Mouse (Mus musculus) heart, adult 2 months (tissue): Measurements from ENCODE around the gene Trpc1. TPM values are rescaled to one million over a fixed set of nuclear protein-coding genes. Genes with fewer than 3 reads are reported as not detected.

Experiments used
- DNase-seq, 2 experiments: peaks; one replicate each; pipeline ENCODE4 v3.0.0; 2021
- H3K27ac ChIP-seq: fragments of 200-600 bp; 2 replicates; pipeline ENCODE4 v1.8.1; 2022
- H3K27me3 ChIP-seq: fragments of 200-500 bp; 2 replicates; pipeline ENCODE4 v1.6.1; 2012; ENCODE audit warnings: mild to moderate bottlenecking, low read length, inconsistent platforms, mixed read lengths; ENCODE audit not compliant: control insufficient read depth, insufficient read depth
- H3K36me3 ChIP-seq: fragments of 200-500 bp; 2 replicates; pipeline ENCODE4 v1.6.1; 2012; ENCODE audit warnings: low read length, inconsistent platforms; ENCODE audit not compliant: control insufficient read depth, insufficient read depth
- H3K4me1 ChIP-seq: fragments of 200-500 bp; 2 replicates; pipeline ENCODE4 v1.6.1; 2011; ENCODE audit warnings: low read length; ENCODE audit not compliant: control insufficient read depth, insufficient read depth
- H3K4me3 ChIP-seq: fragments of 200-600 bp; 2 replicates; pipeline ENCODE4 v1.8.1; 2022
- H3K79me2 ChIP-seq: fragments of 200-500 bp; replicated peaks from 2 replicates; pipeline ENCODE4 v1.6.1; 2012; ENCODE audit warnings: mild to moderate bottlenecking, inconsistent platforms, low read length, moderate library complexity, mixed read lengths; ENCODE audit not compliant: control insufficient read depth, insufficient read depth
- H3K9ac ChIP-seq: fragments of 200-500 bp; 2 replicates; pipeline ENCODE4 v1.6.1; 2012; ENCODE audit warnings: low read depth, mild to moderate bottlenecking, control low read depth, inconsistent platforms, low read length, mixed read lengths
- CTCF ChIP-seq: fragments of 200-600 bp; IDR thresholded peaks from 2 replicates; pipeline ENCODE4 v1.8.1; 2022; ENCODE audit warnings: antibody characterized with exemption, mild to moderate bottlenecking, moderate library complexity
- EP300 ChIP-seq: fragments of 200-500 bp; IDR thresholded peaks from 2 replicates; pipeline ENCODE4 v1.6.1; 2011; ENCODE audit warnings: low read depth, low read length, control low read depth; ENCODE audit not compliant: insufficient read depth
- POLR2A ChIP-seq: fragments of 200-500 bp; IDR thresholded peaks from 2 replicates; pipeline ENCODE4 v1.6.1; 2011; ENCODE audit warnings: mild to moderate bottlenecking, low read depth, low read length, control low read depth; ENCODE audit not compliant: insufficient read depth
- WGBS: fragments of 180-500 bp; shearing (Covaris S2); methylation state at CpG from one replicate; pipeline ENCODE4 v1.1.7; 2018; 5-methylcytosine and 5-hydroxymethylcytosine counted together
- intact Hi-C: fragments of 180-260 bp; cut with DNase I; formaldehyde crosslinking; loops from one replicate; pipeline ENCODE4 v1.15.1; 2025
- long read RNA-seq: library from polyadenylated mRNA; stranded (forward); transcript quantifications from one replicate; pipeline ENCODE4 v2.0.0, GENCODE M21; 2021
- polyA plus RNA-seq: library from polyadenylated mRNA; depleted of rRNA; stranded (reverse); fragments of >200 nt; gene quantifications from 2 replicates; pipeline ENCODE4 v1.2.3, GENCODE M21; 2012; rRNA removed
- total RNA-seq, 2 experiments: library from RNA; stranded (reverse); gene quantifications; 2 replicates each; pipeline ENCODE4 v1.2.3; 2021

The Trpc1 gene
- 1 to 10 TPM; 6.8 to 7.0 TPM for total RNA-seq
- polyA plus RNA-seq, result 2.8 and 5.4 TPM in 2 replicates
- long read RNA-seq, partial matches to known transcripts, result 4 of 6 reads
- long read RNA-seq, other reads (novel, unspliced or antisense), result 1 of 6 reads

GRCm38 (mm10) chr9:95750037-95750511, at the start of gene Trpc1:
Gene Trpc1 (minus strand): TSS chr9:95750375.
- 1% methylated on average over 55 of the region's 56 CpGs for whole genome bisulfite sequencing
- intact Hi-C loops, result loop anchor here (5.0 kb wide), 2 partner anchors 107 to 202 kb away; partner anchors contain the start of genes Atr and Xrn1
- peak within 1 kb of the TSS; percentile 87 for H3K27ac ChIP-seq

GRCm38 (mm10) chr9:95796323-95796722, 46.1 kb upstream of the Trpc1 start:
- Histone ChIP-seq H3K4me1 (no peaks in the 10 kb centered on the region), H3K4me3 (no peak overlapping the region), H3K27me3 (no peaks in the 10 kb centered on the region), H3K9ac (no peak overlapping the region), H3K27ac (no peak overlapping the region), H3K36me3 (no peaks in the 10 kb centered on the region), H3K79me2 (no peaks in the 10 kb centered on the region)
- TF ChIP-seq EP300 (no peak), CTCF (no peak), POLR2A (no peak)
- no peak for DNase-seq
- intact Hi-C loops, result no loop called here
- 86% methylated on average over 2 of the region's 2 CpGs for WGBS

More at GRCm38 (mm10) chr9:95750037-95750511, at the start of gene Trpc1:
- peak; percentile 85 to 86 for DNase-seq
- no peaks in the 10 kb centered on the region for H3K4me1 ChIP-seq
- peaks cover 4% of the 10 kb centered on the region; the same call in 1 of the 2 replicates for H3K79me2 ChIP-seq
- H3K4me3 ChIP-seq, result peak within 1 kb of the TSS; percentile 78
- peak within 1 kb of the TSS; percentile 96 for H3K9ac ChIP-seq
- TF ChIP-seq EP300 (no peak), CTCF (peak; percentile 14; the same call in 1 of the 2 replicates), POLR2A (peak; percentile 75)
- H3K27me3 ChIP-seq, result peaks cover 2% of the 10 kb centered on the region; the same call in 1 of the 2 replicates
- no peaks in the 10 kb centered on the region; the same call in 1 of the 2 replicates for H3K36me3 ChIP-seq

- no peak for DNase-seq
- Histone ChIP-seq H3K27ac (no peak overlapping the region), H3K36me3 (no peaks in the 10 kb centered on the region), H3K4me1 (no peaks in the 10 kb centered on the region), H3K79me2 (no peaks in the 10 kb centered on the region), H3K27me3 (no peaks in the 10 kb centered on the region), H3K9ac (no peak overlapping the region), H3K4me3 (no peak overlapping the region)
- 80% methylated on average over 5 of the region's 5 CpGs for WGBS
- TF ChIP-seq EP300 (no peak), POLR2A (no peak), CTCF (no peak)
- intact Hi-C loops, result no loop called here
Observed at GRCm38 (mm10) chr9:95795844-95796243, 45.7 kb upstream of the Trpc1 start.

DNA sequence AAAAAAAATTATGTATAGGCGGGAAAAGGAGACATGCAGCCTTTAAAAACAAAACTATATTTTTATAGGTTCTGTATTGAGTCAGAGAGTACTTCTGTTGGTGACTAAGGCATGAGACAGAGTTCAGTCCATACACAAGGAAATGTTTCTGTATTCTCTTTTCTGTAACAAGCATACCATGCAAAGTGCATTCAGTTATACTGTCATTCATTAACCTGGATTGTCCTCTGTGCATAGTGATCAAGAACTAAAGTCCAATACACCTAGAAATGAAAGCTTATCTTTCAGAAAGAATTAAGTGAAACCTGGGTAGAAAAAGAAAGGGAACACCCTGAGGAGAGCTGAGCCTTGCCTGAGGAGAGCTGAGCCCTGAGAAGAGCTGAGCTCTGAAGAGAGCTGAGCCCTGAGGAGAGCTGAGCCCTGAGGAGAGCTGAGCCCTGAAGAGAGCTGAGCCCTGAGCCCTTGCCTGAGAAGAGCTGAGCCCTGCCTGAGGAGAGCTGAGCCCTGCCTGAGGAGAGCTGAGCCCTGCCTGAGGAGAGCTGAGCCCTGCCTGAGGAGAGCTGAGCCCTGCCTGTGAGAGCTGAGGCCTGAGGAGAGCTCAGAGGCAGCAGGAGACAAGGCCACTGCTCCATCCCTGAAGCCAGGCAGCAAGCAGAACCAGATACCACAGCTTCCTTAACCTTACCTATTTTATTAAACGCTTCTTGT, 45.1 kb upstream of the Trpc1 start:
- DNase-seq, result no peak
- no peak for TF ChIP-seq CTCF
- TF ChIP-seq EP300, result no peak
- no peak for TF ChIP-seq POLR2A
- Histone ChIP-seq H3K9ac (no peak overlapping the region), H3K27ac (no peak overlapping the region), H3K36me3 (no peaks in the 10 kb centered on the region), H3K27me3 (no peaks in the 10 kb centered on the region), H3K4me3 (no peak overlapping the region), H3K4me1 (no peaks in the 10 kb centered on the region), H3K79me2 (no peaks in the 10 kb centered on the region)
- intact Hi-C loops, result no loop called here
- 82% methylated on average over 2 of the region's 2 CpGs for WGBS

DNA sequence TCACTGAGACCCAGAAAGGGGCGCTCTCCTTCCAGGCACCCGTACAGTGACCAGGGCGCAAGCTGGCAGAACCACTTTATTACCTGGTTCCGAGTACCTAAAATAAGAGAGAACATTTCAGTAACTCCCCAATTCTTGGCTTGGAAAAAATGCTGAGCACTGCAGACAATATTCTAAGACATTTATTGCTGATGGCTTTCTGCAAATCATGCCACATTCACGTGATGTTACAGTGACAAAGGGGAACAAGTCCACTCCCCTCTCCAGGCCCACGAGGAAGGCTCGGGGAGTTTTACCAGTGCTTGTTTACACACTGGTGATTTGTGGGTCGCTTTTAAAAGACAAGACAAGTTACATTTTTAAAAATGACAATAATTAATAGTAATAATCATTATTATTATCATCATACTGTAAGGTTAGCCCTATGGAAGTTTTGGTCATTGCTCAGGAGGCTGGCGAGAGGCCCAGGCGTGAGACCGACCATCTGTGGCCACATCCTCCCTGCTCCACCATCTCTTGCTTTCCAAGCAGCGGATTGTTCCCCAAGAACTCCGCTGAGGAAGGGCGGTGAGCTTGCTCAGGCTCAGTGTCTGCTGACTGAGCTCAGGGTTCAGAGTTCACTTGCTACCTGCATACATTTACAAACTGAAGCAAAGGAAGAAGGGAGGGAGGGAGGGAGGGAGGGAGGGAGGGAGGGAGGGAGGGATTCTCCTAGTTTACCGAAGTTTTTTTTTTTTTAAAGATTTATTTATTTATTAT, 44.0 kb upstream of the Trpc1 start:
- 79% methylated on average over 15 of the region's 15 CpGs for WGBS
- H3K27ac ChIP-seq, result no peak overlapping the region
- no peak overlapping the region for H3K4me3 ChIP-seq
- H3K27me3 ChIP-seq, result no peaks in the 10 kb centered on the region
- H3K9ac ChIP-seq, result no peak overlapping the region
- intact Hi-C loops, result no loop called here
- no peaks in the 10 kb centered on the region for H3K36me3 ChIP-seq
- no peak for DNase-seq
- no peaks in the 10 kb centered on the region for H3K4me1 ChIP-seq
- TF ChIP-seq POLR2A (no peak), EP300 (no peak), CTCF (no peak)
- H3K79me2 ChIP-seq, result no peaks in the 10 kb centered on the region
